Mouse (Mus musculus) kidney, postnatal 0 days (tissue): Measurements from ENCODE around the gene Itgb6. TPM values are rescaled to one million over a fixed set of nuclear protein-coding genes. Genes with fewer than 3 reads are reported as not detected.

Experiments
- ATAC-seq: fragments of 200-750 bp; cut with Nextera tagmentation; replicated peaks from 2 replicates; pipeline ENCODE4 v1.8.0; 2017; ENCODE audit warnings: low read depth, moderate number of reproducible peaks, moderate TSS enrichment, moderate library complexity; ENCODE audit not compliant: low FRiP score
- DNase-seq: peaks from one replicate; pipeline ENCODE4 v3.0.0-alpha.2; 2016; ENCODE audit warnings: low spot score
- H3K27ac ChIP-seq: fragments of 300-500 bp; sonication (generic); 2 replicates; pipeline ENCODE4 v1.5.1; 2014; ENCODE audit warnings: mild to moderate bottlenecking
- H3K27me3 ChIP-seq: fragments of 300-500 bp; sonication (generic); 2 replicates; pipeline ENCODE4 v1.6.1; 2014; ENCODE audit warnings: low read length, mixed read lengths; ENCODE audit not compliant: insufficient read depth
- H3K36me3 ChIP-seq: fragments of 300-500 bp; sonication (generic); 2 replicates; pipeline ENCODE4 v1.6.1; 2014; ENCODE audit warnings: low read length, mixed read lengths; ENCODE audit not compliant: insufficient read depth
- H3K4me1 ChIP-seq: fragments of 300-500 bp; sonication (generic); replicated peaks from 2 replicates; pipeline ENCODE4 v1.6.1; 2014; ENCODE audit warnings: antibody characterized with exemption, low read length, mixed read lengths; ENCODE audit not compliant: insufficient read depth
- H3K4me2 ChIP-seq: fragments of 300-500 bp; sonication (generic); 2 replicates; pipeline ENCODE4 v1.6.1; 2014; ENCODE audit warnings: mild to moderate bottlenecking, low read length, moderate library complexity, mixed read lengths
- H3K4me3 ChIP-seq: fragments of 300-500 bp; sonication (generic); replicated peaks from 2 replicates; pipeline ENCODE4 v1.5.1; 2014; ENCODE audit warnings: low read depth, low read length
- H3K9ac ChIP-seq: fragments of 300-500 bp; sonication (generic); 2 replicates; pipeline ENCODE4 v1.6.1; 2014; ENCODE audit warnings: low read depth, low read length
- H3K9me3 ChIP-seq: fragments of 300-500 bp; sonication (generic); replicated peaks from 2 replicates; pipeline ENCODE4 v1.6.1; 2016; ENCODE audit warnings: low read length, inconsistent platforms, mixed read lengths
- CTCF ChIP-seq: IDR thresholded peaks from 2 replicates; pipeline ENCODE4 v1.5.1; 2016; ENCODE audit warnings: antibody characterized with exemption, low read depth, mild to moderate bottlenecking, moderate library complexity
- WGBS: fragments of 180-500 bp; shearing (Covaris S2); extraction: QIAGEN DNeasy Blood & Tissue Kit; methylation state at CpG from one replicate; pipeline ENCODE4 v1.1.7; 2014; 5-methylcytosine and 5-hydroxymethylcytosine counted together
- polyA plus RNA-seq: library from polyadenylated mRNA; unstranded; fragments of >200 nt; fragmentation: Nextera tagmentation; extraction: Ambion mirVana; gene quantifications from 2 replicates; pipeline ENCODE4 v1.2.1, GENCODE M21; 2015

The Itgb6 gene
- polyA plus RNA-seq, 1 experiment from 2014 or later: 28.8 TPM

- TF ChIP-seq CTCF: peak; percentile 47
- Histone ChIP-seq H3K4me3 (no peak overlapping the region), H3K27ac (no peak overlapping the region), H3K9me3 (no peaks in the 10 kb centered on the region), H3K4me2 (no peak overlapping the region), H3K4me1 (no peaks in the 10 kb centered on the region), H3K36me3 (peaks cover 3% of the 10 kb centered on the region; the same call in 1 of the 2 replicates), H3K27me3 (no peaks in the 10 kb centered on the region), H3K9ac (no peak overlapping the region)
- DNase-seq (peak; percentile 71), ATAC-seq (peak; percentile 84)
- WGBS: 44% methylated on average over 3 of the region's 3 CpGs
Observed at GRCm38 (mm10) chr2:60747590-60747989, 25.1 kb upstream of the Itgb6 start.

GRCm38 (mm10) chr2:60744674-60745073, 22.2 kb upstream of the Itgb6 start:
- WGBS: 71% methylated on average over 3 of the region's 3 CpGs
- Histone ChIP-seq H3K4me2 (no peak overlapping the region), H3K9me3 (no peaks in the 10 kb centered on the region), H3K27me3 (no peaks in the 10 kb centered on the region), H3K9ac (no peak overlapping the region), H3K27ac (no peak overlapping the region), H3K4me1 (no peaks in the 10 kb centered on the region), H3K4me3 (no peak overlapping the region), H3K36me3 (peaks cover 3% of the 10 kb centered on the region; the same call in 1 of the 2 replicates)
- ATAC-seq (no peak), DNase-seq (no peak)
- TF ChIP-seq CTCF: no peak

GRCm38 (mm10) chr2:60739389-60740137, 17.1 kb upstream of the Itgb6 start:
- Histone ChIP-seq H3K4me2 (no peak overlapping the region), H3K9ac (no peak overlapping the region), H3K27ac (no peak overlapping the region), H3K27me3 (no peaks in the 10 kb centered on the region), H3K4me3 (no peak overlapping the region), H3K4me1 (no peaks in the 10 kb centered on the region), H3K9me3 (no peaks in the 10 kb centered on the region), H3K36me3 (no peaks in the 10 kb centered on the region)
- WGBS: 71% methylated on average over 10 of the region's 10 CpGs
- TF ChIP-seq CTCF: no peak
- no peak for DNase-seq
- no peak for ATAC-seq

- Histone ChIP-seq H3K27me3 (no peaks in the 10 kb centered on the region), H3K4me2 (no peak overlapping the region), H3K9me3 (no peaks in the 10 kb centered on the region), H3K4me3 (no peak overlapping the region), H3K36me3 (no peaks in the 10 kb centered on the region), H3K4me1 (peaks cover 9% of the 10 kb centered on the region; the same call in 1 of the 2 replicates), H3K9ac (no peak overlapping the region), H3K27ac (no peak overlapping the region)
- no peak; the same call in 1 of the 2 replicates for TF ChIP-seq CTCF
- 62% methylated on average over 6 of the region's 6 CpGs for WGBS
- no peak for DNase-seq
- no peak for ATAC-seq
Observed at GRCm38 (mm10) chr2:60730929-60731328, 8.5 kb upstream of the Itgb6 start.

GRCm38 (mm10) chr2:60730024-60730423, 7.6 kb upstream of the Itgb6 start:
- ATAC-seq: no peak
- Histone ChIP-seq H3K4me1 (peaks cover 9% of the 10 kb centered on the region; the same call in 1 of the 2 replicates), H3K9me3 (no peaks in the 10 kb centered on the region), H3K27me3 (no peaks in the 10 kb centered on the region), H3K27ac (peak overlapping the region; percentile 51), H3K36me3 (no peaks in the 10 kb centered on the region), H3K4me2 (peak overlapping the region; percentile 34), H3K9ac (no peak overlapping the region), H3K4me3 (no peak overlapping the region)
- 23% methylated on average over 3 of the region's 3 CpGs for WGBS
- TF ChIP-seq CTCF: no peak
- DNase-seq: peak; percentile 84

GRCm38 (mm10) chr2:60728902-60729585, 6.6 kb upstream of the Itgb6 start:
- Histone ChIP-seq H3K4me1 (peaks cover 9% of the 10 kb centered on the region; the same call in 1 of the 2 replicates), H3K27me3 (no peaks in the 10 kb centered on the region), H3K27ac (peak overlapping the region; percentile 51; the same call in 1 of the 2 replicates), H3K4me2 (peak overlapping the region; percentile 34; the same call in 1 of the 2 replicates), H3K4me3 (no peak overlapping the region), H3K9me3 (no peaks in the 10 kb centered on the region), H3K36me3 (no peaks in the 10 kb centered on the region), H3K9ac (no peak overlapping the region)
- TF ChIP-seq CTCF: no peak
- DNase-seq: peak; percentile 80
- peak; percentile 40; the same call in 1 of the 2 replicates for ATAC-seq
- 14% methylated on average over 10 of the region's 10 CpGs for WGBS
